Mouse (Mus musculus) heart, adult 2 months (tissue): Measurements from ENCODE around the gene Caln1.

Experiments used
- CTCF ChIP-seq: fragments of 200-600 bp; IDR thresholded peaks from 2 replicates; pipeline ENCODE4 v1.8.1; 2022; ENCODE audit warnings: antibody characterized with exemption, mild to moderate bottlenecking, moderate library complexity
- EP300 ChIP-seq: fragments of 200-500 bp; IDR thresholded peaks from 2 replicates; pipeline ENCODE4 v1.6.1; 2011; ENCODE audit warnings: low read depth, low read length, control low read depth; ENCODE audit not compliant: insufficient read depth
- POLR2A ChIP-seq: fragments of 200-500 bp; IDR thresholded peaks from 2 replicates; pipeline ENCODE4 v1.6.1; 2011; ENCODE audit warnings: mild to moderate bottlenecking, low read depth, low read length, control low read depth; ENCODE audit not compliant: insufficient read depth

- TF ChIP-seq POLR2A (no peak), CTCF (no peak), EP300 (no peak)
Measured at GRCm38 (mm10) chr5:130584042-130584441, 214.8 kb downstream of the Caln1 start.
